Mouse (Mus musculus): Measurements from ENCODE around the gene Cdx2. TPM values are rescaled to one million over a fixed set of nuclear protein-coding genes. Genes with fewer than 3 reads are reported as not detected.
A peak's percentile ranks its signal among the peaks of the same experiment; 100 is the strongest.

The Cdx2 gene
- polyA plus RNA-seq, 1 experiment = not detected

- TF ChIP-seq TCF3 (IDR thresholded peaks at IDR 0.05; ENCODE audit: insufficient read length, low read depth) (no peak), E2F4 (IDR thresholded peaks at IDR 0.05; ENCODE audit: insufficient read depth) (no peak), REST (IDR thresholded peaks at IDR 0.05; ENCODE audit: insufficient read depth, insufficient read length) (no peak), SRF (IDR thresholded peaks at IDR 0.05; ENCODE audit: control insufficient read depth, insufficient read length, low read depth) (no peak), CEBPB (IDR thresholded peaks at IDR 0.05; ENCODE audit: insufficient read depth, poor library complexity, severe bottlenecking) (no peak), MAX (IDR thresholded peaks at IDR 0.05; ENCODE audit: low read depth) (no peak), MYOG (IDR thresholded peaks at IDR 0.05; ENCODE audit: control insufficient read depth in 1 of 3, insufficient read depth in 1 of 3, insufficient read length in 2 of 3, low read depth in 2 of 3) (no peak), POLR2AphosphoS2 (IDR thresholded peaks at IDR 0.05; ENCODE audit: insufficient read length, low read depth) (no peak), POLR2A (IDR thresholded peaks at IDR 0.05; ENCODE audit: insufficient read length, low read depth) (no peak), MYOD1 (IDR thresholded peaks at IDR 0.05; ENCODE audit: control insufficient read depth in 1 of 3, insufficient read length in 2 of 3, low read depth in 2 of 3) (no peak), USF1 (IDR thresholded peaks at IDR 0.05; ENCODE audit: low read depth) (no peak), TCF12 (IDR thresholded peaks at IDR 0.05; ENCODE audit: insufficient read depth, poor library complexity, severe bottlenecking) (no peak)
- H3K27me3 ChIP-seq (ENCODE audit: control insufficient read depth, insufficient read depth, insufficient read length) = peaks cover 64% of the 10 kb centered on the region
- no peak overlapping the region for H3K4me3 ChIP-seq
Measured at GRCm38 (mm10) chr5:147300917-147301780, 5.9 kb downstream of the Cdx2 start.

GRCm38 (mm10) chr5:147300001-147300363, 7.1 kb downstream of the Cdx2 start:
- Histone ChIP-seq H3K36me3 (ENCODE audit: control insufficient read depth, insufficient read depth) (no peaks in the 10 kb centered on the region), H3ac (ENCODE audit: control insufficient read depth, insufficient read length) (no peak overlapping the region), H3K27me3 (ENCODE audit: control insufficient read depth, insufficient read depth, insufficient read length) (peaks cover 52% of the 10 kb centered on the region), H3K79me2 (ENCODE audit: control insufficient read depth, insufficient read depth) (no peaks in the 10 kb centered on the region), H3K4me3 (no peak overlapping the region), H3K4me2 (ENCODE audit: low read depth) (no peak overlapping the region)
- TF ChIP-seq TCF12 (IDR thresholded peaks at IDR 0.05; ENCODE audit: insufficient read depth, poor library complexity, severe bottlenecking) = no peak
- TF ChIP-seq MYOG (IDR thresholded peaks at IDR 0.05; ENCODE audit: control insufficient read depth in 1 of 3, insufficient read depth in 1 of 3, insufficient read length in 2 of 3, low read depth in 2 of 3) = no peak
- TF ChIP-seq USF1 (IDR thresholded peaks at IDR 0.05; ENCODE audit: low read depth) = no peak
- no peak for TF ChIP-seq SRF (IDR thresholded peaks at IDR 0.05; ENCODE audit: control insufficient read depth, insufficient read length, low read depth)
- TF ChIP-seq CEBPB (IDR thresholded peaks at IDR 0.05; ENCODE audit: insufficient read depth, poor library complexity, severe bottlenecking) = no peak
- TF ChIP-seq E2F4 (IDR thresholded peaks at IDR 0.05; ENCODE audit: insufficient read depth) = no peak
- TF ChIP-seq REST (IDR thresholded peaks at IDR 0.05; ENCODE audit: insufficient read depth, insufficient read length) = no peak
- TF ChIP-seq MAX (IDR thresholded peaks at IDR 0.05; ENCODE audit: low read depth) = no peak
- TF ChIP-seq TCF3 (IDR thresholded peaks at IDR 0.05; ENCODE audit: insufficient read length, low read depth) = no peak
- TF ChIP-seq POLR2AphosphoS2 (IDR thresholded peaks at IDR 0.05; ENCODE audit: insufficient read length, low read depth) = no peak
- no peak for TF ChIP-seq MYOD1 (IDR thresholded peaks at IDR 0.05; ENCODE audit: control insufficient read depth in 1 of 3, insufficient read length in 2 of 3, low read depth in 2 of 3)
- TF ChIP-seq POLR2A (IDR thresholded peaks at IDR 0.05; ENCODE audit: insufficient read length, low read depth) = no peak

More at GRCm38 (mm10) chr5:147300917-147301780, 5.9 kb downstream of the Cdx2 start:
- Histone ChIP-seq H3K36me3 (ENCODE audit: control insufficient read depth, insufficient read depth) (no peaks in the 10 kb centered on the region), H3K79me2 (ENCODE audit: control insufficient read depth, insufficient read depth) (no peaks in the 10 kb centered on the region), H3ac (ENCODE audit: control insufficient read depth, insufficient read length) (no peak overlapping the region), H3K4me2 (ENCODE audit: low read depth) (no peak overlapping the region)

GRCm38 (mm10) chr5:147299255-147300000, 7.6 kb downstream of the Cdx2 start:
- Histone ChIP-seq H3ac (ENCODE audit: control insufficient read depth, insufficient read length) (no peak overlapping the region), H3K4me3 (no peak overlapping the region), H3K79me2 (ENCODE audit: control insufficient read depth, insufficient read depth) (no peaks in the 10 kb centered on the region), H3K36me3 (ENCODE audit: control insufficient read depth, insufficient read depth) (no peaks in the 10 kb centered on the region), H3K27me3 (ENCODE audit: control insufficient read depth, insufficient read depth, insufficient read length) (peaks cover 47% of the 10 kb centered on the region), H3K4me2 (ENCODE audit: low read depth) (no peak overlapping the region)
- peak; percentile 76 for TF ChIP-seq SRF (IDR thresholded peaks at IDR 0.05; ENCODE audit: control insufficient read depth, insufficient read length, low read depth)
- TF ChIP-seq MAX (IDR thresholded peaks at IDR 0.05; ENCODE audit: low read depth) = no peak

- H3K79me2 ChIP-seq (ENCODE audit: control insufficient read depth, insufficient read depth) = no peaks in the 10 kb centered on the region
- H3ac ChIP-seq (ENCODE audit: control insufficient read depth, insufficient read length) = no peak overlapping the region
- peaks cover 26% of the 10 kb centered on the region for H3K27me3 ChIP-seq (ENCODE audit: control insufficient read depth, insufficient read depth, insufficient read length)
- no peak overlapping the region for H3K4me2 ChIP-seq (ENCODE audit: low read depth)
- TF ChIP-seq TCF3 (IDR thresholded peaks at IDR 0.05; ENCODE audit: insufficient read length, low read depth) = no peak
- peak in 2 of 3 experiments; percentile 38 to 56 for TF ChIP-seq MYOD1 (IDR thresholded peaks at IDR 0.05; ENCODE audit: control insufficient read depth in 1 of 3, insufficient read length in 2 of 3, low read depth in 2 of 3)
- no peak for TF ChIP-seq E2F4 (IDR thresholded peaks at IDR 0.05; ENCODE audit: insufficient read depth)
- TF ChIP-seq MYOG (IDR thresholded peaks at IDR 0.05; ENCODE audit: control insufficient read depth in 1 of 3, insufficient read depth in 1 of 3, insufficient read length in 2 of 3, low read depth in 2 of 3) = peak in 2 of 3 experiments; percentile 22 to 67
- no peak overlapping the region for H3K4me3 ChIP-seq
- no peaks in the 10 kb centered on the region for H3K36me3 ChIP-seq (ENCODE audit: control insufficient read depth, insufficient read depth)
Measured at GRCm38 (mm10) chr5:147297249-147297648, 9.8 kb downstream of the Cdx2 start.
